Mouse (Mus musculus): ENCODE data around the gene Polr2c. TPM values are rescaled to one million over a fixed set of nuclear protein-coding genes. Genes with fewer than 3 reads are reported as not detected.
"Not testable (repeated sequence)": the region's sequence is repeated elsewhere in the genome, so short reads cannot be mapped to it uniquely, and the experiment has no call there.

Polr2c gene
- polyA plus RNA-seq, 1 experiment: 134 TPM

GRCm38 (mm10) chr8:94822637-94823560 lies 34.4 kb upstream of the Polr2c start:
- no peaks in the 10 kb centered on the region for H3K27me3 ChIP-seq (ENCODE audit: control insufficient read depth, insufficient read depth, low read length, poor library complexity, severe bottlenecking)
- TF ChIP-seq EP300 (IDR thresholded peaks at IDR 0.05; ENCODE audit: insufficient read depth, low read depth, low read length) (no peak), CTCF (IDR thresholded peaks at IDR 0.05; ENCODE audit: low read depth, low read length) (peak; percentile 87)
- H3K36me3 ChIP-seq (ENCODE audit: control insufficient read depth, insufficient read depth, low read length, poor library complexity, severe bottlenecking): peaks cover 46% of the 10 kb centered on the region
- no peaks in the 10 kb centered on the region for H3K4me1 ChIP-seq (ENCODE audit: control insufficient read depth, insufficient read depth, low read length)
- H3K27ac ChIP-seq (ENCODE audit: insufficient read depth, low read length): peak overlapping the region; percentile 8; the same call in 1 of the 2 replicates
- no peak overlapping the region for H3K9ac ChIP-seq (ENCODE audit: low read depth, poor library complexity, severe bottlenecking)
- no peak overlapping the region for H3K4me3 ChIP-seq (ENCODE audit: low read depth, low read length)
- H3K9me3 ChIP-seq (replicated peaks; ENCODE audit: control insufficient read depth, insufficient read depth, low read length, poor library complexity, severe bottlenecking): no peaks in the 10 kb centered on the region

GRCm38 (mm10) chr8:94825170-94825569 lies 32.1 kb upstream of the Polr2c start:
- Histone ChIP-seq H3K9me3 (replicated peaks; ENCODE audit: control insufficient read depth, insufficient read depth, low read length, poor library complexity, severe bottlenecking) (0 out of 2 replicates have a peak, but pooled peaks cover 2% of the 10 kb centered on the region), H3K36me3 (ENCODE audit: control insufficient read depth, insufficient read depth, low read length, poor library complexity, severe bottlenecking) (peaks cover 60% of the 10 kb centered on the region), H3K27ac (ENCODE audit: insufficient read depth, low read length) (no peak overlapping the region)

GRCm38 (mm10) chr8:94826210-94826609 lies 31.0 kb upstream of the Polr2c start:
- no peak overlapping the region for H3K4me3 ChIP-seq (ENCODE audit: low read depth, low read length)
- no peak overlapping the region for H3K27ac ChIP-seq (ENCODE audit: insufficient read depth, low read length)
- H3K9me3 ChIP-seq (replicated peaks; ENCODE audit: control insufficient read depth, insufficient read depth, low read length, poor library complexity, severe bottlenecking): 0 out of 2 replicates have a peak, but pooled peaks cover 6% of the 10 kb centered on the region
- no peaks in the 10 kb centered on the region for H3K4me1 ChIP-seq (ENCODE audit: control insufficient read depth, insufficient read depth, low read length)
- peaks cover 66% of the 10 kb centered on the region for H3K36me3 ChIP-seq (ENCODE audit: control insufficient read depth, insufficient read depth, low read length, poor library complexity, severe bottlenecking)
- H3K9ac ChIP-seq (ENCODE audit: low read depth, poor library complexity, severe bottlenecking): no peak overlapping the region
- H3K27me3 ChIP-seq (ENCODE audit: control insufficient read depth, insufficient read depth, low read length, poor library complexity, severe bottlenecking): no peaks in the 10 kb centered on the region
- TF ChIP-seq EP300 (IDR thresholded peaks at IDR 0.05; ENCODE audit: insufficient read depth, low read depth, low read length) (no peak), CTCF (IDR thresholded peaks at IDR 0.05; ENCODE audit: low read depth, low read length) (no peak), POLR2A (IDR thresholded peaks at IDR 0.05; ENCODE audit: insufficient read depth, low read length) (no peak)

More at GRCm38 (mm10) chr8:94825170-94825569, 32.1 kb upstream of the Polr2c start:
- Histone ChIP-seq H3K4me3 (ENCODE audit: low read depth, low read length) (no peak overlapping the region), H3K4me1 (ENCODE audit: control insufficient read depth, insufficient read depth, low read length) (no peaks in the 10 kb centered on the region), H3K9ac (ENCODE audit: low read depth, poor library complexity, severe bottlenecking) (no peak overlapping the region), H3K27me3 (ENCODE audit: control insufficient read depth, insufficient read depth, low read length, poor library complexity, severe bottlenecking) (no peaks in the 10 kb centered on the region)
- TF ChIP-seq CTCF (IDR thresholded peaks at IDR 0.05; ENCODE audit: low read depth, low read length): no peak
- TF ChIP-seq EP300 (IDR thresholded peaks at IDR 0.05; ENCODE audit: insufficient read depth, low read depth, low read length): no peak
- TF ChIP-seq POLR2A (IDR thresholded peaks at IDR 0.05; ENCODE audit: insufficient read depth, low read length): no peak

- Histone ChIP-seq H3K27ac (ENCODE audit: insufficient read depth, low read length) (no peak overlapping the region), H3K9me3 (replicated peaks; ENCODE audit: control insufficient read depth, insufficient read depth, low read length, poor library complexity, severe bottlenecking) (0 out of 2 replicates have a peak, but pooled peaks cover 6% of the 10 kb centered on the region), H3K36me3 (ENCODE audit: control insufficient read depth, insufficient read depth, low read length, poor library complexity, severe bottlenecking) (peaks cover 67% of the 10 kb centered on the region), H3K9ac (ENCODE audit: low read depth, poor library complexity, severe bottlenecking) (no peak overlapping the region), H3K4me1 (ENCODE audit: control insufficient read depth, insufficient read depth, low read length) (no peaks in the 10 kb centered on the region), H3K4me3 (ENCODE audit: low read depth, low read length) (no peak overlapping the region), H3K27me3 (ENCODE audit: control insufficient read depth, insufficient read depth, low read length, poor library complexity, severe bottlenecking) (no peaks in the 10 kb centered on the region)
- no peak for TF ChIP-seq EP300 (IDR thresholded peaks at IDR 0.05; ENCODE audit: insufficient read depth, low read depth, low read length)
- TF ChIP-seq POLR2A (IDR thresholded peaks at IDR 0.05; ENCODE audit: insufficient read depth, low read length): no peak
- TF ChIP-seq CTCF (IDR thresholded peaks at IDR 0.05; ENCODE audit: low read depth, low read length): no peak
Measured at GRCm38 (mm10) chr8:94828284-94828683, 29.0 kb upstream of the Polr2c start.

- H3K27me3 ChIP-seq (ENCODE audit: control insufficient read depth, insufficient read depth, low read length, poor library complexity, severe bottlenecking); H3K9me3 ChIP-seq (replicated peaks; ENCODE audit: control insufficient read depth, insufficient read depth, low read length, poor library complexity, severe bottlenecking); H3K4me3 ChIP-seq (ENCODE audit: low read depth, low read length); H3K4me1 ChIP-seq (ENCODE audit: control insufficient read depth, insufficient read depth, low read length): not testable (repeated sequence)
- Histone ChIP-seq H3K9ac (ENCODE audit: low read depth, poor library complexity, severe bottlenecking) (peak overlapping the region; percentile 28; the same call in 1 of the 2 replicates), H3K36me3 (ENCODE audit: control insufficient read depth, insufficient read depth, low read length, poor library complexity, severe bottlenecking) (peaks cover 30% of the 10 kb centered on the region), H3K27ac (ENCODE audit: insufficient read depth, low read length) (0 out of 2 replicates have a peak overlapping the region, but pooled peaks have one; percentile 41)
Measured at GRCm38 (mm10) chr8:94833901-94834405, 23.3 kb upstream of the Polr2c start.

- not testable (repeated sequence) for H3K9ac ChIP-seq (ENCODE audit: low read depth, poor library complexity, severe bottlenecking); H3K4me1 ChIP-seq (ENCODE audit: control insufficient read depth, insufficient read depth, low read length); H3K27me3 ChIP-seq (ENCODE audit: control insufficient read depth, insufficient read depth, low read length, poor library complexity, severe bottlenecking); H3K4me3 ChIP-seq (ENCODE audit: low read depth, low read length); H3K9me3 ChIP-seq (replicated peaks; ENCODE audit: control insufficient read depth, insufficient read depth, low read length, poor library complexity, severe bottlenecking); H3K27ac ChIP-seq (ENCODE audit: insufficient read depth, low read length)
- H3K36me3 ChIP-seq (ENCODE audit: control insufficient read depth, insufficient read depth, low read length, poor library complexity, severe bottlenecking): peaks cover 21% of the 10 kb centered on the region
Measured at GRCm38 (mm10) chr8:94835751-94836150, 21.5 kb upstream of the Polr2c start.
